Mouse (Mus musculus): ENCODE measurements around the gene Vdac1. TPM values are rescaled to one million over a fixed set of nuclear protein-coding genes. Genes with fewer than 3 reads are reported as not detected.
A peak's percentile ranks its signal among the peaks of the same experiment; 100 is the strongest.

Gene Vdac1
- polyA plus RNA-seq, 1 experiment: 296 TPM

- H3K36me3 ChIP-seq (ENCODE audit: control insufficient read depth, insufficient read depth): no peaks in the 10 kb centered on the region
- no peak overlapping the region for H3K4me3 ChIP-seq (ENCODE audit: insufficient read depth, poor library complexity, severe bottlenecking)
- no peak for TF ChIP-seq FOSL1 (IDR thresholded peaks at IDR 0.05; ENCODE audit: insufficient read depth, low read length, poor library complexity, severe bottlenecking)
- TF ChIP-seq CTCF (IDR thresholded peaks at IDR 0.05; ENCODE audit: control insufficient read depth, insufficient read depth, insufficient read length): no peak
- no peak for TF ChIP-seq MAX (IDR thresholded peaks at IDR 0.05)
- no peak for TF ChIP-seq MYOG (IDR thresholded peaks at IDR 0.05; ENCODE audit: control insufficient read depth, extremely low read depth, insufficient read length)
- no peak for TF ChIP-seq MYOD1 (IDR thresholded peaks at IDR 0.05; ENCODE audit: control insufficient read depth, insufficient read length, low read depth)
- no peak for TF ChIP-seq USF1 (IDR thresholded peaks at IDR 0.05; ENCODE audit: low read depth)
- no peak for TF ChIP-seq CEBPB (IDR thresholded peaks at IDR 0.05; ENCODE audit: low read depth)
- H3ac ChIP-seq (ENCODE audit: control insufficient read depth, insufficient read length, low read depth): no peak overlapping the region
- H3K79me3 ChIP-seq (ENCODE audit: low read depth): no peaks in the 10 kb centered on the region
- H3K79me2 ChIP-seq (ENCODE audit: control insufficient read depth, insufficient read depth): no peaks in the 10 kb centered on the region
- no peaks in the 10 kb centered on the region for H3K27me3 ChIP-seq (ENCODE audit: control insufficient read depth, insufficient read depth, insufficient read length)
Observed at GRCm38 (mm10) chr11:52321540-52321939, 39.1 kb upstream of the Vdac1 start.

- Histone ChIP-seq H3K27me3 (ENCODE audit: control insufficient read depth, insufficient read depth, insufficient read length) (no peaks in the 10 kb centered on the region), H3ac (ENCODE audit: control insufficient read depth, insufficient read length, low read depth) (no peak overlapping the region), H3K79me2 (ENCODE audit: control insufficient read depth, insufficient read depth) (no peaks in the 10 kb centered on the region), H3K4me3 (ENCODE audit: insufficient read depth, poor library complexity, severe bottlenecking) (no peak overlapping the region), H3K36me3 (ENCODE audit: control insufficient read depth, insufficient read depth) (no peaks in the 10 kb centered on the region), H3K79me3 (ENCODE audit: low read depth) (no peaks in the 10 kb centered on the region)
- TF ChIP-seq FOSL1 (IDR thresholded peaks at IDR 0.05; ENCODE audit: insufficient read depth, low read length, poor library complexity, severe bottlenecking) (no peak), CTCF (IDR thresholded peaks at IDR 0.05; ENCODE audit: control insufficient read depth, insufficient read depth, insufficient read length) (no peak)
Observed at GRCm38 (mm10) chr11:52324442-52325367, 36.0 kb upstream of the Vdac1 start.

GRCm38 (mm10) chr11:52327313-52327712 is 33.3 kb upstream of the Vdac1 start:
- no peak overlapping the region for H3K4me3 ChIP-seq (ENCODE audit: insufficient read depth, poor library complexity, severe bottlenecking)
- H3ac ChIP-seq (ENCODE audit: control insufficient read depth, insufficient read length, low read depth): no peak overlapping the region
- no peak for TF ChIP-seq MAX (IDR thresholded peaks at IDR 0.05)
- no peak for TF ChIP-seq MYOD1 (IDR thresholded peaks at IDR 0.05; ENCODE audit: control insufficient read depth, insufficient read length, low read depth)
- no peak for TF ChIP-seq FOSL1 (IDR thresholded peaks at IDR 0.05; ENCODE audit: insufficient read depth, low read length, poor library complexity, severe bottlenecking)
- TF ChIP-seq USF1 (IDR thresholded peaks at IDR 0.05; ENCODE audit: low read depth): no peak
- TF ChIP-seq CEBPB (IDR thresholded peaks at IDR 0.05; ENCODE audit: low read depth): no peak
- TF ChIP-seq MYOG (IDR thresholded peaks at IDR 0.05; ENCODE audit: control insufficient read depth, extremely low read depth, insufficient read length): no peak
- TF ChIP-seq CTCF (IDR thresholded peaks at IDR 0.05; ENCODE audit: control insufficient read depth, insufficient read depth, insufficient read length): no peak
- no peaks in the 10 kb centered on the region for H3K27me3 ChIP-seq (ENCODE audit: control insufficient read depth, insufficient read depth, insufficient read length)
- H3K36me3 ChIP-seq (ENCODE audit: control insufficient read depth, insufficient read depth): no peaks in the 10 kb centered on the region
- no peaks in the 10 kb centered on the region for H3K79me3 ChIP-seq (ENCODE audit: low read depth)
- H3K79me2 ChIP-seq (ENCODE audit: control insufficient read depth, insufficient read depth): no peaks in the 10 kb centered on the region

GRCm38 (mm10) chr11:52332421-52333118 is 28.1 kb upstream of the Vdac1 start:
- H3K79me3 ChIP-seq (ENCODE audit: low read depth): no peaks in the 10 kb centered on the region
- no peaks in the 10 kb centered on the region for H3K36me3 ChIP-seq (ENCODE audit: control insufficient read depth, insufficient read depth)
- H3K27me3 ChIP-seq (ENCODE audit: control insufficient read depth, insufficient read depth, insufficient read length): no peaks in the 10 kb centered on the region
- H3K79me2 ChIP-seq (ENCODE audit: control insufficient read depth, insufficient read depth): no peaks in the 10 kb centered on the region
- no peak for TF ChIP-seq FOSL1 (IDR thresholded peaks at IDR 0.05; ENCODE audit: insufficient read depth, low read length, poor library complexity, severe bottlenecking)
- no peak for TF ChIP-seq USF1 (IDR thresholded peaks at IDR 0.05; ENCODE audit: low read depth)
- no peak for TF ChIP-seq MYOD1 (IDR thresholded peaks at IDR 0.05; ENCODE audit: control insufficient read depth, insufficient read length, low read depth)
- TF ChIP-seq MYOG (IDR thresholded peaks at IDR 0.05; ENCODE audit: control insufficient read depth, extremely low read depth, insufficient read length): no peak
- TF ChIP-seq CTCF (IDR thresholded peaks at IDR 0.05; ENCODE audit: control insufficient read depth, insufficient read depth, insufficient read length): no peak
- TF ChIP-seq CEBPB (IDR thresholded peaks at IDR 0.05; ENCODE audit: low read depth): no peak
- no peak for TF ChIP-seq MAX (IDR thresholded peaks at IDR 0.05)
- H3K4me3 ChIP-seq (ENCODE audit: insufficient read depth, poor library complexity, severe bottlenecking): no peak overlapping the region
- H3ac ChIP-seq (ENCODE audit: control insufficient read depth, insufficient read length, low read depth): no peak overlapping the region

- H3K79me3 ChIP-seq (ENCODE audit: low read depth): no peaks in the 10 kb centered on the region
- no peaks in the 10 kb centered on the region for H3K27me3 ChIP-seq (ENCODE audit: control insufficient read depth, insufficient read depth, insufficient read length)
- H3K4me3 ChIP-seq (ENCODE audit: insufficient read depth, poor library complexity, severe bottlenecking): no peak overlapping the region
- H3ac ChIP-seq (ENCODE audit: control insufficient read depth, insufficient read length, low read depth): no peak overlapping the region
- TF ChIP-seq MYOG (IDR thresholded peaks at IDR 0.05; ENCODE audit: control insufficient read depth, extremely low read depth, insufficient read length): no peak
- TF ChIP-seq MAX (IDR thresholded peaks at IDR 0.05): peak; percentile 97
- peak; percentile 95 for TF ChIP-seq FOSL1 (IDR thresholded peaks at IDR 0.05; ENCODE audit: insufficient read depth, low read length, poor library complexity, severe bottlenecking)
- no peaks in the 10 kb centered on the region for H3K79me2 ChIP-seq (ENCODE audit: control insufficient read depth, insufficient read depth)
- H3K36me3 ChIP-seq (ENCODE audit: control insufficient read depth, insufficient read depth): no peaks in the 10 kb centered on the region
Observed at GRCm38 (mm10) chr11:52333616-52334015, 27.0 kb upstream of the Vdac1 start.
